In the genomic region with DNA sequence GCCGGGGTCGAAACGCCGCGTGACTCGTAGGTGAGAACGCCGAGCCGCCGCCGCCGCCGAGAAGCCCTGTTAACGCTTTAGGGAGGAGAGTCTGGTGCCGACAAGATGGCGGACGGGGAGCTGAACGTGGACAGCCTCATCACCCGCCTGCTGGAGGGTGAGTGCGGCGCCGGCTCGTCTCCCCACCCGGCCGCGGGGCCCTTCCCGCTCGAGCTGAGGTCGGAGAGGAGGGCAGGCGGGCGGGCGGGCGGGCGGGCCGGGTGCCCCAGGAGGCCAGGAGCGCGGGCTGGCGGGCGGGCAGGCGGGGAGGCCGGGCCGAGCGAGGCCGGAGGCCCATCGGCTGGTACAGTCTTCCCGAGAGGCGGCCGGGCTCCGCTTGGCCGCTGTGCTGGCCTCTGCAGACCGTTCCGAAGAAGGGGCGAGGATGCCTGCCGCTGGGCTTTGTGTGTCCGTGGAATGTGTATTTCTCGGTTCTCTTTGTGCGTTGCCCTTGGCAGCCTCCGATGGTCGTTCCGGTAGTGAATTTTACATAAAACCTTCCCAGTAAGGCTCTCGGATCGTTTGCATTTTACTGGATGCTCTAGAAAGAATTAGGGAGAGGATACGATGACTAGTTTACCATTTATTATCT, we compare ENCODE assay signal across 8 mouse cellular contexts. TPM values are rescaled to one million over a fixed set of nuclear protein-coding genes. Genes with fewer than 3 reads are reported as not detected.
DNase-seq lines count a peak whose midpoint lies in the region; ATAC-seq and TF ChIP-seq lines count a peak whose summit lies in the region.

No protein-coding gene starts in this region.

- H3K27me3 ChIP-seq in kidney, adult 2 months (replicated peaks; ENCODE audit: control insufficient read depth, insufficient read depth, low read length), result no peaks in the 10 kb centered on the region
- no peaks in the 10 kb centered on the region for H3K27me3 ChIP-seq in Patski
- no peaks in the 10 kb centered on the region for H3K27me3 ChIP-seq in forebrain, embryonic 10.5 days (ENCODE audit: poor library complexity, severe bottlenecking)
- H3K27me3 ChIP-seq in midbrain, embryonic 16.5 days (ENCODE audit: control insufficient read depth, insufficient read depth, low read depth, low read length), result no peaks in the 10 kb centered on the region

- peak overlapping the region; percentile 96 for H3K9ac ChIP-seq in midbrain, embryonic 16.5 days (ENCODE audit: low read depth, low read length)

- no peak for TF ChIP-seq CTCF in kidney, adult 2 months (conservative IDR thresholded peaks at IDR 0.05; ENCODE audit: insufficient read depth, insufficient read length, low read depth, low read length)
- TF ChIP-seq CTCF in Patski (IDR thresholded peaks at IDR 0.05), result no peak

- no peaks in the 10 kb centered on the region for H3K36me3 ChIP-seq in kidney, adult 2 months (ENCODE audit: control insufficient read depth, insufficient read depth, low read length)
- H3K36me3 ChIP-seq in forebrain, embryonic 10.5 days (replicated peaks), result peaks cover 8% of the 10 kb centered on the region
- no peaks in the 10 kb centered on the region for H3K36me3 ChIP-seq in midbrain, embryonic 16.5 days (ENCODE audit: control insufficient read depth, insufficient read depth, low read length)

- peak overlapping the region; percentile 96 for H3K4me3 ChIP-seq in kidney, adult 2 months (ENCODE audit: insufficient read depth, low read depth, low read length)
- H3K4me3 ChIP-seq in forebrain, embryonic 10.5 days, result peak overlapping the region; percentile 98
- H3K4me3 ChIP-seq in midbrain, embryonic 16.5 days (ENCODE audit: low read depth, low read length), result peak overlapping the region; percentile 86

- H3K4me1 ChIP-seq in kidney, adult 2 months (ENCODE audit: control insufficient read depth, insufficient read depth, low read length), result peaks cover 17% of the 10 kb centered on the region
- peaks cover 17% of the 10 kb centered on the region for H3K4me1 ChIP-seq in forebrain, embryonic 10.5 days
- peaks cover 23% of the 10 kb centered on the region for H3K4me1 ChIP-seq in midbrain, embryonic 16.5 days (ENCODE audit: control insufficient read depth, insufficient read depth, low read length)

- H3K9me3 ChIP-seq in forebrain, embryonic 10.5 days, result 0 out of 2 replicates have a peak, but pooled peaks cover 8% of the 10 kb centered on the region
- no peaks in the 10 kb centered on the region for H3K9me3 ChIP-seq in midbrain, embryonic 16.5 days (replicated peaks; ENCODE audit: control insufficient read depth, low read length, poor library complexity, severe bottlenecking)

- CTCF ChIA-PET in Patski (lab: Charles Lee), result interaction anchor here (1.0 to 1.8 kb wide), 6 partner anchors 10 to 137 kb away, joined by 3 to 7 read pairs (median 4); no protein-coding TSS in a partner anchor

- WGBS in kidney, adult 2 months, result under 1% methylated on average over 54 of the region's 63 CpGs
- WGBS in forebrain, embryonic 10.5 days, result under 1% methylated on average over 40 of the region's 63 CpGs
- 0% methylated on average over 41 of the region's 63 CpGs for WGBS in midbrain, embryonic 16.5 days

- peak overlapping the region; percentile 85 for H3K4me2 ChIP-seq in midbrain, embryonic 16.5 days (ENCODE audit: low read length)

- no peak for TF ChIP-seq POLR2A in kidney, adult 2 months (IDR thresholded peaks at IDR 0.05; ENCODE audit: low read depth, low read length)

- DNase-seq in kidney, adult 2 months, result no peak
- no peak for DNase-seq in kidney, postnatal 14 days
- DNase-seq in 3134 (ENCODE audit: extremely low read depth, insufficient read length, low spot score) (peak; percentile 51), Patski (ENCODE audit: low read depth, low spot score) (no peak)
- DNase-seq in forebrain, embryonic 10.5 days (ENCODE audit: extremely low spot score, low spot score), result no peak
- DNase-seq in layer of hippocampus, postnatal 36 days, result peak; percentile 30 to 35
- no peak for DNase-seq in gastrocnemius, adult 8-10 months (ENCODE audit: low spot score in 2 of 2)

- POLR2A ChIA-PET in Patski (lab: Charles Lee), result interaction anchor here (0.7 to 1.3 kb wide), 4 partner anchors 34 to 725 kb away, joined by 3 to 11 read pairs (median 4); no protein-coding TSS in a partner anchor

- in situ Hi-C loops in Patski (cut with MboI; ENCODE audit: low pct_unique_long_range_greater_than_20kb), result no loop called here

- peak; percentile 41 for ATAC-seq in Patski
- ATAC-seq in midbrain, embryonic 16.5 days, result peak; percentile 88

- peak overlapping the region; percentile 94 for H3K27ac ChIP-seq in kidney, adult 2 months (ENCODE audit: insufficient read depth, low read depth, low read length)
- H3K27ac ChIP-seq in forebrain, embryonic 10.5 days, result peak overlapping the region; percentile 100
- H3K27ac ChIP-seq in midbrain, embryonic 16.5 days (ENCODE audit: low read length), result peak overlapping the region; percentile 99

RNA-seq across cellular contexts. Expression of gene Ppp1cb, which starts 0.7 kb away (rescaled TPM):
- polyA plus RNA-seq in kidney, adult 2 months (2012; rRNA removed), result 25.4 and 46.3 TPM in 2 replicates
- 243 TPM for polyA plus RNA-seq in Patski (2021)
- 214 and 230 TPM in 2 replicates for polyA plus RNA-seq in forebrain, embryonic 10.5 days (2016; fragmentation: Nextera tagmentation; extraction: Ambion mirVana)
- total RNA-seq in layer of hippocampus, postnatal 36 days (2021), result 100 to 1,000 TPM; 447 to 463 TPM
- 208 TPM in 2 replicates for polyA plus RNA-seq in midbrain, embryonic 16.5 days (2015; fragmentation: Nextera tagmentation; extraction: Ambion mirVana)
- 100 to 1,000 TPM; 442 to 503 (median 471) TPM for total RNA-seq in gastrocnemius, adult 8-10 months (2022)

Comparison
In these comparisons a context has a peak if more than half of its experiments do, and no peak if none do; other contexts are left out.
1. DNase-seq: peak in 3134 (single experiment) and layer of hippocampus, postnatal 36 days (2 of 2); none in kidney, adult 2 months (single experiment), kidney, postnatal 14 days (single experiment), Patski (single experiment), forebrain, embryonic 10.5 days (single experiment) and gastrocnemius, adult 8-10 months (0 of 2).
2. Peak in every context shown above with its lines, with median percentiles within 50 percentile points of each other: H3K27ac ChIP-seq and H3K4me3 ChIP-seq.